Mouse (Mus musculus) forebrain, embryonic 12.5 days (tissue): ENCODE measurements around the gene Git1. TPM values are rescaled to one million over a fixed set of nuclear protein-coding genes. Genes with fewer than 3 reads are reported as not detected.

Experiments
- ATAC-seq: fragments of 200-750 bp; cut with Nextera tagmentation; 2 replicates; pipeline ENCODE4 v1.8.0; 2017; ENCODE audit warnings: moderate TSS enrichment; ENCODE audit not compliant: low FRiP score
- H3K27ac ChIP-seq: fragments of 300-500 bp; sonication (generic); 2 replicates; pipeline ENCODE4 v1.5.1; 2016; ENCODE audit warnings: mild to moderate bottlenecking
- H3K27me3 ChIP-seq: fragments of 300-500 bp; sonication (generic); 2 replicates; pipeline ENCODE4 v1.6.1; 2016; ENCODE audit warnings: mild to moderate bottlenecking
- H3K36me3 ChIP-seq: fragments of 300-500 bp; sonication (generic); replicated peaks from 2 replicates; pipeline ENCODE4 v1.6.1; 2016; ENCODE audit warnings: mild to moderate bottlenecking
- H3K4me1 ChIP-seq: fragments of 300-500 bp; sonication (generic); 2 replicates; pipeline ENCODE4 v1.6.1; 2016
- H3K4me2 ChIP-seq: fragments of 300-500 bp; sonication (generic); 2 replicates; pipeline ENCODE4 v1.6.1; 2016; ENCODE audit warnings: mild to moderate bottlenecking, moderate library complexity
- H3K4me3 ChIP-seq: fragments of 300-500 bp; sonication (generic); replicated peaks from 2 replicates; pipeline ENCODE4 v1.5.1; 2016; ENCODE audit warnings: mild to moderate bottlenecking
- H3K9ac ChIP-seq: fragments of 300-500 bp; sonication (generic); 2 replicates; pipeline ENCODE4 v1.6.1; 2016; ENCODE audit warnings: mild to moderate bottlenecking
- H3K9me3 ChIP-seq: fragments of 300-500 bp; sonication (generic); 2 replicates; pipeline ENCODE4 v1.6.1; 2016
- WGBS: fragments of 180-500 bp; shearing (Covaris S2); methylation state at CpG from one replicate; pipeline ENCODE4 v1.1.7; 2016; 5-methylcytosine and 5-hydroxymethylcytosine counted together
- polyA plus RNA-seq: library from polyadenylated mRNA; unstranded; fragments of >200 nt; fragmentation: Nextera tagmentation; extraction: Ambion mirVana; gene quantifications from 2 replicates; pipeline ENCODE4 v1.2.1, GENCODE M21; 2016

The Git1 gene
- polyA plus RNA-seq: 14.6 and 14.8 TPM in 2 replicates

GRCm38 (mm10) chr11:77493512-77494343 lies at the start of gene Git1:
Gene Git1, plus strand, starts transcription at chr11:77493562.
- no peaks in the 10 kb centered on the region for H3K9me3 ChIP-seq
- peak within 1 kb of the TSS; percentile 91 for H3K27ac ChIP-seq
- WGBS: 2% methylated on average over 37 of the region's 74 CpGs
- H3K4me2 ChIP-seq: peak within 1 kb of the TSS; percentile 92
- H3K36me3 ChIP-seq: no peaks in the 10 kb centered on the region; the same call in 1 of the 2 replicates
- H3K4me1 ChIP-seq: peaks cover 70% of the 10 kb centered on the region
- no peaks in the 10 kb centered on the region for H3K27me3 ChIP-seq
- ATAC-seq: no peak
- H3K4me3 ChIP-seq: peak within 1 kb of the TSS; percentile 95
- H3K9ac ChIP-seq: peak within 1 kb of the TSS; percentile 96

- no peaks in the 10 kb centered on the region for H3K27me3 ChIP-seq
- H3K4me2 ChIP-seq: no peak overlapping the region
- no peaks in the 10 kb centered on the region for H3K9me3 ChIP-seq
- 87% methylated on average over 2 of the region's 2 CpGs for WGBS
- no peak overlapping the region for H3K4me3 ChIP-seq
- no peaks in the 10 kb centered on the region for H3K4me1 ChIP-seq
- no peak for ATAC-seq
- H3K9ac ChIP-seq: no peak overlapping the region
- H3K36me3 ChIP-seq: peaks cover 38% of the 10 kb centered on the region
- no peak overlapping the region for H3K27ac ChIP-seq
These were observed 48.4 kb upstream of the Git1 start for GRCm38 (mm10) chr11:77444939-77445338.

GRCm38 (mm10) chr11:77446628-77447041 lies 46.7 kb upstream of the Git1 start:
- WGBS: 64% methylated on average over 6 of the region's 6 CpGs
- no peak overlapping the region for H3K9ac ChIP-seq
- H3K27ac ChIP-seq: no peak overlapping the region
- no peaks in the 10 kb centered on the region for H3K27me3 ChIP-seq
- H3K4me1 ChIP-seq: no peaks in the 10 kb centered on the region
- H3K4me3 ChIP-seq: no peak overlapping the region
- H3K36me3 ChIP-seq: peaks cover 34% of the 10 kb centered on the region
- H3K9me3 ChIP-seq: no peaks in the 10 kb centered on the region
- H3K4me2 ChIP-seq: no peak overlapping the region
- ATAC-seq: no peak

GRCm38 (mm10) chr11:77449224-77449623 lies 44.1 kb upstream of the Git1 start:
- peaks cover 32% of the 10 kb centered on the region for H3K36me3 ChIP-seq
- H3K9ac ChIP-seq: no peak overlapping the region
- no peak overlapping the region for H3K4me3 ChIP-seq
- no peak for ATAC-seq
- no peak overlapping the region for H3K27ac ChIP-seq
- WGBS: 94% methylated on average over 7 of the region's 7 CpGs
- no peaks in the 10 kb centered on the region for H3K27me3 ChIP-seq
- H3K4me1 ChIP-seq: no peaks in the 10 kb centered on the region
- no peaks in the 10 kb centered on the region for H3K9me3 ChIP-seq
- H3K4me2 ChIP-seq: no peak overlapping the region

- Histone ChIP-seq H3K4me2 (no peak overlapping the region), H3K4me1 (no peaks in the 10 kb centered on the region), H3K9ac (no peak overlapping the region), H3K27ac (no peak overlapping the region), H3K36me3 (peaks cover 45% of the 10 kb centered on the region), H3K9me3 (no peaks in the 10 kb centered on the region), H3K27me3 (no peaks in the 10 kb centered on the region), H3K4me3 (no peak overlapping the region)
- WGBS: 97% methylated on average over 2 of the region's 2 CpGs
- ATAC-seq: no peak
These were observed 41.7 kb upstream of the Git1 start for GRCm38 (mm10) chr11:77451670-77452069.

- H3K4me1 ChIP-seq: no peaks in the 10 kb centered on the region
- H3K4me3 ChIP-seq: no peak overlapping the region
- WGBS: 94% methylated on average over 2 of the region's 2 CpGs
- no peak overlapping the region for H3K4me2 ChIP-seq
- H3K9ac ChIP-seq: no peak overlapping the region
- no peak for ATAC-seq
- H3K9me3 ChIP-seq: no peaks in the 10 kb centered on the region
- no peaks in the 10 kb centered on the region for H3K27me3 ChIP-seq
- peaks cover 49% of the 10 kb centered on the region for H3K36me3 ChIP-seq
- H3K27ac ChIP-seq: no peak overlapping the region
These were observed 40.0 kb upstream of the Git1 start for GRCm38 (mm10) chr11:77453388-77453787.

GRCm38 (mm10) chr11:77455770-77456510 lies 37.4 kb upstream of the Git1 start:
- WGBS: 91% methylated on average over 9 of the region's 9 CpGs
- Histone ChIP-seq H3K36me3 (peaks cover 31% of the 10 kb centered on the region), H3K27ac (no peak overlapping the region), H3K4me3 (no peak overlapping the region), H3K4me2 (no peak overlapping the region), H3K27me3 (peaks cover 8% of the 10 kb centered on the region), H3K9me3 (no peaks in the 10 kb centered on the region), H3K9ac (no peak overlapping the region), H3K4me1 (no peaks in the 10 kb centered on the region)
- no peak for ATAC-seq

GRCm38 (mm10) chr11:77456866-77457265 lies 36.5 kb upstream of the Git1 start:
- Histone ChIP-seq H3K9me3 (no peaks in the 10 kb centered on the region), H3K4me1 (peaks cover 2% of the 10 kb centered on the region), H3K9ac (no peak overlapping the region), H3K36me3 (peaks cover 30% of the 10 kb centered on the region), H3K27ac (no peak overlapping the region), H3K27me3 (peaks cover 17% of the 10 kb centered on the region), H3K4me3 (no peak overlapping the region), H3K4me2 (no peak overlapping the region)
- no peak for ATAC-seq
- WGBS: 90% methylated on average over 6 of the region's 6 CpGs

- Histone ChIP-seq H3K4me3 (peak overlapping the region; percentile 51), H3K27ac (no peak overlapping the region), H3K4me1 (peaks cover 15% of the 10 kb centered on the region), H3K9ac (peak overlapping the region; percentile 61), H3K36me3 (0 out of 2 replicates have a peak, but pooled peaks cover 5% of the 10 kb centered on the region), H3K9me3 (no peaks in the 10 kb centered on the region), H3K27me3 (peaks cover 66% of the 10 kb centered on the region), H3K4me2 (peak overlapping the region; percentile 100)
- 6% methylated on average over 6 of the region's 6 CpGs for WGBS
- no peak for ATAC-seq
These were observed 31.5 kb upstream of the Git1 start for GRCm38 (mm10) chr11:77461856-77462255.

GRCm38 (mm10) chr11:77462283-77463100 lies 30.9 kb upstream of the Git1 start, which contains the start of gene Coro6:
Gene Coro6, plus strand, starts transcription at chr11:77462411.
- Histone ChIP-seq H3K4me2 (peak within 1 kb of the TSS; percentile 100), H3K36me3 (0 out of 2 replicates have a peak, but pooled peaks cover 4% of the 10 kb centered on the region), H3K27me3 (peaks cover 73% of the 10 kb centered on the region), H3K27ac (no peak within 1 kb of the TSS), H3K9ac (peak within 1 kb of the TSS; percentile 61), H3K4me1 (peaks cover 15% of the 10 kb centered on the region), H3K9me3 (no peaks in the 10 kb centered on the region), H3K4me3 (peak within 1 kb of the TSS; percentile 51)
- under 1% methylated on average over 63 of the region's 73 CpGs for WGBS
- ATAC-seq: peak; percentile 74

- Histone ChIP-seq H3K27ac (no peak overlapping the region), H3K27me3 (peaks cover 78% of the 10 kb centered on the region), H3K9ac (no peak overlapping the region)
These were observed 30.3 kb upstream of the Git1 start for GRCm38 (mm10) chr11:77463101-77463445.

GRCm38 (mm10) chr11:77463786-77464185 lies 29.6 kb upstream of the Git1 start:
- no peak overlapping the region for H3K4me3 ChIP-seq
- no peak overlapping the region for H3K9ac ChIP-seq
- H3K27me3 ChIP-seq: peaks cover 85% of the 10 kb centered on the region
- no peaks in the 10 kb centered on the region for H3K9me3 ChIP-seq
- H3K27ac ChIP-seq: no peak overlapping the region
- ATAC-seq: no peak
- no peaks in the 10 kb centered on the region for H3K36me3 ChIP-seq
- WGBS: 71% methylated on average over 10 of the region's 10 CpGs
- no peak overlapping the region for H3K4me2 ChIP-seq
- peaks cover 21% of the 10 kb centered on the region for H3K4me1 ChIP-seq

More at GRCm38 (mm10) chr11:77463101-77463445, 30.3 kb upstream of the Git1 start:
- peak overlapping the region; percentile 100 for H3K4me2 ChIP-seq
- peak overlapping the region; percentile 51; the same call in 1 of the 2 replicates for H3K4me3 ChIP-seq
- WGBS: 43% methylated on average over 8 of the region's 8 CpGs
- peaks cover 21% of the 10 kb centered on the region for H3K4me1 ChIP-seq
- H3K9me3 ChIP-seq: no peaks in the 10 kb centered on the region
- no peak for ATAC-seq
- no peaks in the 10 kb centered on the region for H3K36me3 ChIP-seq
